Mouse (Mus musculus) kidney, adult 2 months (tissue): ENCODE measurements around the gene Cdr1. TPM values are rescaled to one million over a fixed set of nuclear protein-coding genes. Genes with fewer than 3 reads are reported as not detected.

Experiments used
- DNase-seq: peaks from one replicate; pipeline ENCODE4 v3.0.0; 2021
- H3K27ac ChIP-seq: fragments of 200-500 bp; 2 replicates; pipeline ENCODE4 v1.5.1; 2012; ENCODE audit warnings: low read depth, low read length, control low read depth, inconsistent platforms; ENCODE audit not compliant: insufficient read depth
- H3K27me3 ChIP-seq: fragments of 200-500 bp; replicated peaks from 2 replicates; pipeline ENCODE4 v1.6.1; 2012; ENCODE audit warnings: mild to moderate bottlenecking, moderate library complexity, low read length, inconsistent platforms; ENCODE audit not compliant: control insufficient read depth, insufficient read depth
- H3K36me3 ChIP-seq: fragments of 200-500 bp; 2 replicates; pipeline ENCODE4 v1.6.1; 2012; ENCODE audit warnings: mild to moderate bottlenecking, moderate library complexity, low read length, inconsistent platforms; ENCODE audit not compliant: control insufficient read depth, insufficient read depth
- H3K4me1 ChIP-seq: fragments of 200-500 bp; 2 replicates; pipeline ENCODE4 v1.6.1; 2011; ENCODE audit warnings: low read length; ENCODE audit not compliant: control insufficient read depth, insufficient read depth
- H3K4me3 ChIP-seq: fragments of 200-500 bp; 2 replicates; pipeline ENCODE4 v1.5.1; 2011; ENCODE audit warnings: mild to moderate bottlenecking, low read depth, low read length, control low read depth; ENCODE audit not compliant: insufficient read depth
- CTCF ChIP-seq: fragments of 200-500 bp; conservative IDR thresholded peaks from 2 replicates; pipeline ENCODE4 v1.5.1; 2011; ENCODE audit warnings: low read depth, mild to moderate bottlenecking, control low read depth, low read length, moderate library complexity, mixed read lengths; ENCODE audit not compliant: insufficient read depth, insufficient read length
- POLR2A ChIP-seq: fragments of 200-500 bp; IDR thresholded peaks from one replicate; pipeline ENCODE4 v1.6.1; 2011; ENCODE audit warnings: low read depth, low read length, control low read depth
- WGBS: fragments of 180-500 bp; shearing (Covaris S2); methylation state at CpG from one replicate; pipeline ENCODE4 v1.1.7; 2018; 5-methylcytosine and 5-hydroxymethylcytosine counted together
- polyA plus RNA-seq: library from polyadenylated mRNA; depleted of rRNA; stranded (reverse); fragments of >200 nt; gene quantifications from 2 replicates; pipeline ENCODE4 v1.2.3, GENCODE M21; 2012; rRNA removed

The Cdr1 gene
- not detected in 2 replicates for polyA plus RNA-seq

- no peaks in the 10 kb centered on the region for H3K4me1 ChIP-seq
- no peak within 1 kb of the TSS for H3K4me3 ChIP-seq
- H3K27ac ChIP-seq = no peak within 1 kb of the TSS
- TF ChIP-seq POLR2A (no peak), CTCF (no peak)
- DNase-seq = no peak
- no peaks in the 10 kb centered on the region for H3K36me3 ChIP-seq
- WGBS = 97% methylated on average over 6 of the region's 6 CpGs
- no peaks in the 10 kb centered on the region for H3K27me3 ChIP-seq
Measured at GRCm38 (mm10) chrX:61185458-61185857, at the start of gene Cdr1. TSS of gene Cdr1 (minus strand) at chrX:61185558.

- no peak overlapping the region for H3K27ac ChIP-seq
- H3K27me3 ChIP-seq = no peaks in the 10 kb centered on the region
- WGBS = 95% methylated on average over 6 of the region's 6 CpGs
- no peaks in the 10 kb centered on the region for H3K36me3 ChIP-seq
- DNase-seq = no peak
- TF ChIP-seq CTCF = no peak
- no peak for TF ChIP-seq POLR2A
- no peak overlapping the region for H3K4me3 ChIP-seq
- no peaks in the 10 kb centered on the region for H3K4me1 ChIP-seq
Measured at GRCm38 (mm10) chrX:61185869-61186268, 511 bp upstream of the Cdr1 start.

GRCm38 (mm10) chrX:61166519-61166918 is 18.8 kb downstream of the Cdr1 start:
- H3K27ac ChIP-seq = no peak overlapping the region
- TF ChIP-seq CTCF (no peak), POLR2A (no peak)
- H3K27me3 ChIP-seq = no peaks in the 10 kb centered on the region
- no peaks in the 10 kb centered on the region for H3K36me3 ChIP-seq
- DNase-seq = no peak
- WGBS = 27% methylated on average over 2 of the region's 2 CpGs
- H3K4me3 ChIP-seq = no peak overlapping the region
- H3K4me1 ChIP-seq = no peaks in the 10 kb centered on the region

- H3K27me3 ChIP-seq = no peaks in the 10 kb centered on the region
- DNase-seq = no peak
- H3K36me3 ChIP-seq = no peaks in the 10 kb centered on the region
- 61% methylated on average over 2 of the region's 2 CpGs for WGBS
- TF ChIP-seq CTCF (no peak), POLR2A (no peak)
- no peak overlapping the region for H3K4me3 ChIP-seq
- no peak overlapping the region for H3K27ac ChIP-seq
- no peaks in the 10 kb centered on the region for H3K4me1 ChIP-seq
Measured at GRCm38 (mm10) chrX:61161249-61161648, 24.1 kb downstream of the Cdr1 start.

GRCm38 (mm10) chrX:61154657-61155256 is 30.6 kb downstream of the Cdr1 start:
- DNase-seq = no peak
- Histone ChIP-seq H3K27ac (no peak overlapping the region), H3K4me3 (no peak overlapping the region), H3K36me3 (no peaks in the 10 kb centered on the region), H3K4me1 (no peaks in the 10 kb centered on the region), H3K27me3 (no peaks in the 10 kb centered on the region)
- TF ChIP-seq POLR2A (no peak), CTCF (no peak)
- WGBS = 85% methylated on average over 1 of the region's 1 CpGs

- TF ChIP-seq CTCF (no peak), POLR2A (no peak)
- no peak for DNase-seq
- 79% methylated on average over 3 of the region's 3 CpGs for WGBS
- Histone ChIP-seq H3K4me3 (no peak overlapping the region), H3K27me3 (no peaks in the 10 kb centered on the region), H3K27ac (no peak overlapping the region), H3K36me3 (no peaks in the 10 kb centered on the region), H3K4me1 (no peaks in the 10 kb centered on the region)
Measured at GRCm38 (mm10) chrX:61154246-61154645, 31.1 kb downstream of the Cdr1 start.

- WGBS = 20% methylated on average over 2 of the region's 2 CpGs
- Histone ChIP-seq H3K4me3 (no peak overlapping the region), H3K4me1 (peaks cover 3% of the 10 kb centered on the region; the same call in 1 of the 2 replicates), H3K36me3 (no peaks in the 10 kb centered on the region), H3K27me3 (no peaks in the 10 kb centered on the region), H3K27ac (no peak overlapping the region)
- TF ChIP-seq POLR2A (no peak), CTCF (no peak)
- no peak for DNase-seq
Measured at GRCm38 (mm10) chrX:61146569-61146968, 38.8 kb downstream of the Cdr1 start.
